Mouse (Mus musculus) thymus, postnatal 0 days (tissue): ENCODE measurements around the gene Prkce. TPM values are rescaled to one million over a fixed set of nuclear protein-coding genes. Genes with fewer than 3 reads are reported as not detected.

Source experiments
- DNase-seq: peaks from one replicate; pipeline ENCODE4 v3.0.0-alpha.2; 2015; ENCODE audit warnings: low spot score
- polyA plus RNA-seq: library from polyadenylated mRNA; unstranded; fragments of >200 nt; fragmentation: Nextera tagmentation; extraction: Ambion mirVana; gene quantifications from 2 replicates; pipeline ENCODE4 v1.2.1, GENCODE M21; 2015

Prkce gene
- polyA plus RNA-seq, result 1.2 and 1.6 TPM in 2 replicates

DNA sequence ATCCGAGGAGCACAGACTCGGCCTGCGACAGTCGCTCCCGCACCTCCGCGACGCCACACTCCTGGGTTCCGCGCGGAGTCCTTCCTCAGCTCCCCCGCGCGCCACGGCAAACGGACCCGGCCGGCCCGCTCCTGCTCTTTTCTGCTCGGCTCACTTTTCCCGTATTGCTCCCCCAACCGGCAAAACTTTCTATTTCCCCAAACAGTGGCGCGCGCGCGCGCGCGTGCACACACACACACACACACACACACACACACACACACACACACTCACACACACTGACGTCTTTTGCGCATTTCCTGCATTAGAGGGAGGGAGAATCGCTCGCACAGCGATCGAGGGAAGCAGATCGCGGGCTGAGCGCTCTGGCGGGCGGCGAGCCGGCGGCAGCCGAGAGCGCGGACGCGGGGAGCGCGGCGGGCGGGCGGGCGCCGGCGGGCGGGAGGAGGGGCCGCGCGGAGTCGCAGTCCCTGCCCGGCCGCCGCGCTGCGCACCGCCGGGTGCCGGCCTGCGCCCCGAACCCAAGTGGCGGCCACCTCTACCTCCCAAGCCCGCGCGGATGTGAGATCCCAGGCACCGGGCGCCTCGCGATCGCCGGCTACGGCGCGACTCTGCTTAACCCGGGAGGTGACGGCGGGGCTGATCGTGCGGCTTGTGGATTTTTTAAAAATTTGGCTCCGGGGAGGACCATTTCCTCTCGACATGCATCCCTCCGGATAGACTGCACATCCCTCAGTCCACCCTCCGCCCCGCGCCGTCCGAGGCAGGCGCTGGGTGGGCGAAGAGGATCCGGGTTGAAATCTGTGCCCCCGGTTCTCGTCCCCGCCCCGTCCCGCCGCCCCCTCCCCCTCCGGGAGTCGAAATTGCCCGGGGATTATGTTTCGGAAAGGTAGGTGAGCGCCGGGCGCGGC is at the start of gene Prkce:
Gene Prkce (plus strand): TSS at position 466 of the 911 bp plus-strand sequence.
- DNase-seq, result peak; percentile 83

- DNase-seq, result no peak
These were observed 44.4 kb upstream of the Prkce start for GRCm38 (mm10) chr17:86123146-86123545.

DNA sequence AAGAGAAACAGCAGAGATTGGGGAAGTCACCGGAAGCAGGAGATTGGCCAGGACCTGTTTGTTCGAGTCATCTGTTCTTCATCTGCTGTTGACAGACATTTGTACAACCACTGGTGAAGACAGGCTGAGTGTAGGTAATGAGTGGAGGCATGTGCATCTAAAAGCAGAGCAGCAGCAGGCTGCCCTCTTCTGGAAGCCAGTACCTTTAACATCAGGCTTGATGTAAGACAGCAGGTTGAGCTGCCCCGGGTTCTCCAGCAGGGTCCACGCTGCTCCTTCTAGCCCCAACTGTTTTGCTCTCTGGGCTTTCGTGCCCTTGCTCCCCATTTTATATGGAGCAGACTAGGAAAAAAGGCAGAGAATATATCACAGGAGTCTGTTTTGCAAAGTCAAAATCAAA is 41.7 kb upstream of the Prkce start:
- no peak for DNase-seq

DNA sequence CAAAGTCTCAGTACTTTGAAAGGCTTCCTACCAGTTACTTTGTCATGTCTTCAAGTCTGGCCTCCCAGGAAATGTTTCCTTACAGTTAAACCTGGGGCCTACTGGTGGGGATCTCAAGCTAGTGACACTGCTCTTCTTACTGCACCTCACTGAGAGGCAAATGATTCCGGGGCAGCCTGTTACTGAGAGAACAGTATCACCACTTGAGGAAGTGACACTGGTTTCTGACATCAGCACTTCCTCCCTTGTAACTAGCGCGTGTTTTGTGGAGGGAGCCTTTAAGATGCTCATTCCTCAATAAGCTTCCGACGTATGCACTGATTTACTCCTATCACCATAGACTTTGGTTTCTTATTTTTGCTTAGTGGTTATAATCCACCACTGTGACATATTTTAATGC is 39.4 kb upstream of the Prkce start:
- DNase-seq, result no peak

DNA sequence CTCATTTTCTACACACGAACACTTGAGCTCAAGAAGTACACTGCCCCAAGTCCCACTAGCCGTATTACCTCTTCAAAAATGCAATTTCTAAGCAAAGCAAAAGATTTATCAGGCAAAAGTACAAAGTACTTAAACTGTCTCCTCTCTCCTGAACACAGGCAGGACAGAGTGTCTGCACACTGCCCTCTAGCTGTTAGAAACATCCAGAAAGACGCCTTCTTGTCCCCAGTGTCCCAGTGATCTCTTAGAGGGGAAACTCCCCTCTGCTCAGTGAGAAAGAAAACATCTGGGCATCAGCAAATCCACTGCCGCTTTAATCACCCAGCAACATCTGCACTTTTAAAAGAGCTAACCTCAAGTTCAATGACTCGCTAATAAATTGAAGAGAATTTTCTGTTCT is 35.1 kb upstream of the Prkce start:
- DNase-seq, result no peak

DNA sequence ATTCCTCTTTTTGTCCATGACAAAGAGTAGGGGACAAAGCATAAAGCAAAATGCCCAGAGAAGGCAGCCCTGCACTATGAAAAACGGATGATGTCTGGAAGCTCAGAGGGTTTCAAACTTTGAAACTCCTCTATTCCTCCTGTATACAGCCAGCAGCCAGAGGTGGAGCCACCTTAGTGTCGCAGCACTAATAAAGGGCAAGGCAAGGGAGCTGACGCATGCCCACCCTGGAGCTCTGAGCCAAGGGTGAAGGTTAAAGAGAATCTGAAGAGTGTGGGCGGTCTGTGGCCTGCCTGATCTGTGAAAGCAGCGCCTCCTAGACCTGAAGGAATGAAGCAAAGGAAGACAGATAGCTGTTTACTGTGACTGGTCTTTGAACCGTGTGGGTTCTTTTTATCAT is 33.1 kb upstream of the Prkce start:
- DNase-seq, result no peak

- no peak for DNase-seq
These were observed 31.8 kb upstream of the Prkce start for GRCm38 (mm10) chr17:86135835-86136234.

GRCm38 (mm10) chr17:86144537-86145078 is 23.0 kb upstream of the Prkce start:
- no peak for DNase-seq

DNA sequence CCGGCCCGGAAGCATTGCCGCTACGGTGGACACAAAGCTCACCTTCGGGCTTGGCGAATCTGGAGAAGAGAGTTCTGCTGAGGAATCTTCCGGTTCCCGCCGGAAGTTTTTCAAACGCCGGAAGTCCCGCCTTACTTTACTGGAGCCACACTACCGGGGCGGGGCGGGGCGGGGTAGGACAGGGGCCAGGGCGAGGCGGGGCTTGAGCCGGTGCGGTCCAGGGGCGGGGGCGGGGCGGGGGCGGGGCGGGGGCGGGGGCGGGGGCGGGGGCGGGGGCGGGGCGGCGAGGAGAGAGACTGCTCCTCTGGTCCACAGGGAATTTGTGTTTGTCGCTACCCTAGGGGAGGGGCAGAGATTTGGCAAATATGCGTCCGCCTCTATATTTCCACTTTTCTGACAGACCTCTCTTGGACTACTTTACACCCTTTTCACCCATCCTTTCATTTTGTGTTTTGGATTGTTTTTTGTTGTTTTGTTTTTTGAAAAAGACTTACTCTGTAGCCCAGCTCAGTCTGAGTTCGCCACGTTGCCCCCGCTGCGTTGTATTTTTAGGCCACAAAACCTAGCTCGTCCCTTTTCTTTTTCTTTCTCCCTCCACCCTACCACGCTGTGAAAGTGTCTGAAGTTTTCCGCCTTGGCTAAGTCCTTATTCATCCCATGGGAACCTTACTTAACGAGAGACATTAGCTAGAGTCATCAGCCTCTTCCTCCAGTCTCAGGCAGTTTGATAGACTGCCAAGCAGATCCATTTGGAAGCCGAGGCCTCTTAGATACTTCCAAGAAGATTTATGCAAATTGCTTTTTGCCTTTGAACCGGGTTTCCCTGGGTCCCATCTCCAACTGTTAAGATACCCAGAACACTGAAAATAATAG is 22.3 kb upstream of the Prkce start, which contains the start of gene Srbd1:
Gene Srbd1 (minus strand): TSS at position 97 of the 873 bp plus-strand sequence.
- peak; percentile 92 for DNase-seq

DNA sequence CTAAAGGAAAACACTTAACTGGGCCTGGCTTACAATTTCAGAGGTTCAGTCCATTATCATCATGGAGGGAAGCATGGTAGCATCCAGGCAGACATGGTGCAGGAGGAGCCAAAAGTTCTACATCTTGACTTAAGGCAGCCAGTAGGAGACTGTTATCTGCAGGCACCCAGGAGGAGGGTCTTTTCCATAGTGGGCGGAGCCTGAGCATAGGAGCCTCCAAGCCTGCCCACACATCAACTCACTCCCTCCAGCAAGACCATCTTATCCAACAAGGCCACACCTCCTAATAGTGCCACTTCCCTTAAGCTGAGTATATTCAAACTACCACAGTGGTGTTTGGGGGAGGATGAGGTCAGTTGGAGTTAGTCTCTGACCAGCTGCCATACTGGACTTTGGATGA is 17.9 kb upstream of the Prkce start:
- no peak for DNase-seq

GRCm38 (mm10) chr17:86150867-86151348 is 16.7 kb upstream of the Prkce start:
- DNase-seq, result peak; percentile 67

GRCm38 (mm10) chr17:86156999-86157398 is 10.6 kb upstream of the Prkce start:
- no peak for DNase-seq

GRCm38 (mm10) chr17:86162672-86163071 is 4.9 kb upstream of the Prkce start:
- DNase-seq, result no peak

DNA sequence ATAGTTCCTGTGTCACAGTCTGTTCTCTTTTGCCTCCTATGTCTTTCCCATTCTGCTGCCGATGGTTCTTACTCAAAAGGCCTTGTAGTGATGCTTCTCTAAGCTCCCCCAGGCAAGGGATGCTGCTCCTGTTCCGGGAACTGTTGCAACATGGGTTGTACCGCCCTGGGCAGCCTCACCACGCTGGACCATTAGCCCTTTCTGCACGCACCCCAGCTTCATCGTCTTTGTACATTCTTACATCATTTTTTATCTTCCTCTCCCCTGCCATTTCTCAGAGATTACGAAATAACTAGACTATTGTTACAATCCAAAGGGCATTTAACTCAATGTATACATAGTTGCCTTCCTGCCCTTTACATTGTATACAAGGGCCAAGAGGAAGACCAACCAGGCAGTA is 3.2 kb upstream of the Prkce start:
- DNase-seq, result no peak

GRCm38 (mm10) chr17:86166051-86166566 is 1.5 kb upstream of the Prkce start:
- DNase-seq, result no peak

DNA sequence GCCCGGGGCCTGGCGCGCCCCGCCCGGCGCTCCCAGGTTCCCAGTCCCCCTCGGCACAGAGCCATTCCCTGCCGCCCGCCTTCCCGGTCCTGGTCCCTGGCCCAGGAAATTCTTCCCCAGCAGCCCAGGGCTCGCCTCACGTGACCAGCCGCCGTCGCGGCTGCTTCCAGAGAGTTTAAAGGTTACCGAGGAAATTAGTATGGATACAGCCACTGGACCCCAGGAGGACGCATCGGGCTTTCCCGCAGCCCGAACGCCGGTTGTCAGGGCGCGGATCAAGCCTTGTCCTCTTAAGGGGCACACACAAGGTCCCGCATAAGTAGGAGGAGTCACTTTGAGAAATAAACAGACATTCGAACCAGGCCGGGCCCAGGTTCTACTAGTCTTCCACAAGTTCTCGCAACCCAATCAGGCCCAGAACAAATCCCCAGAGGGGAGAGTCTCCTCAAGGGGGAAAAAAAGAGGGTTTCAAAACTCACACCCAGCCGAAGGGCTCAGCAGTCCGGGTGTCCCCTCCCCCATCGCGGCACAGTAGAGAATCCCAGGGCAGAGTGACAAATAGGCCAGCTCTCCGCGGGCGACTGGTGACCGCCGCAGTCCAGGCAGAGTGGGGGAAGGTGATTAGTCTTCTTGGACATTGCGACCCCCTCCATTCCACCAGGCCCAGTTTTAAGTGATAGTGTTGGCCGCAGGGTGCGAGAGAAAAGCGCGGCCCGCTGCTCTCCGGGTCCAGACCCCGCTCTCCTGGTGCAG is 842 bp upstream of the Prkce start:
- peak; percentile 38 for DNase-seq

GRCm38 (mm10) chr17:86168231-86168981 is 821 bp downstream of the Prkce start:
- DNase-seq, result peak; percentile 16

DNA sequence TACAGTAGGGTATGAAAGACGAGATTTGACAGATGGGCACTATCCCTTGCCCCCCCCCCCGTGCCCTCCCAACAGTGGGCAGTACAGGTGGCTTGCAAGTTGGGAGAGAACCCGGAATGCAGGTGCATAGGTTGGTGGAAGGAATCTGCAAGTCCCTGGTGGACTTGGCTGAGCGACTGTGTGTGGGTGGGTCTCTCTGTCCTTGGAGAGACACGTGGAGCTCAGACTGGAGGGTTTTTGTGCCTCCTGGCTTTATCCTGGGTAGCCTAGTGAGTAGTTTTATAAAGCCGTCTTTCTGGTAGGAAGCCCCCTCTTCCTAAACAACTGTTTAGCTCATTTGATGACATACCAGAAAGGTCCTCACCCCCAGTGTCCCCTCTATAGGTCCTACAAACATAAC is 1.5 kb downstream of the Prkce start:
- no peak for DNase-seq

GRCm38 (mm10) chr17:86170164-86170958 is 2.8 kb downstream of the Prkce start:
- DNase-seq, result no peak
